20 mouse cellular contexts compared by ENCODE assay signal in genomic region chr2:69939226-69939625, GRCm38 (mm10). TPM values are rescaled to one million over a fixed set of nuclear protein-coding genes. Genes with fewer than 3 reads are reported as not detected.
DNase-seq lines count a peak whose midpoint lies in the region; ATAC-seq lines count a peak whose summit lies in the region.
"Had no signal": no experiment of that assay in that cellular context is flagged by ENCODE, and none has a peak within 500 bp of the region (broad histone marks: within the 10 kb centered on the region; RNA-seq: fewer than 3 reads in every experiment).

No protein-coding gene starts in this region.

- no peak overlapping the region for H3K4me3 ChIP-seq in heart, embryonic 12.5 days
- H3K4me3 ChIP-seq in liver, embryonic 12.5 days = no peak overlapping the region
- H3K4me3 ChIP-seq in forebrain, embryonic 14.5 days (ENCODE audit: low read depth, low read length) = no peak overlapping the region
- H3K4me3 ChIP-seq: forebrain, embryonic 12.5 days; limb, embryonic 10.5 days; midbrain, embryonic 10.5 days had no signal

- no peak for DNase-seq in heart, adult 11 months
- peak; percentile 60 for DNase-seq in c-Kit-positive CD71-positive TER-119-negative erythroid progenitor cells, embryonic 14.5 days (ENCODE audit: low read depth)
- DNase-seq in forebrain, embryonic 14.5 days (ENCODE audit: low spot score) = no peak
- no peak for DNase-seq in adrenal gland, adult 8-10 months
- no peak for DNase-seq in lung, postnatal 36 days
- DNase-seq: adrenal gland, postnatal 10 days; cerebellum, adult 18-20 months; cerebellum, postnatal 25 days; gastrocnemius, postnatal 10 days; heart, adult 18-20 months; kidney, adult 18-20 months; kidney, postnatal 10 days; lung, adult 18-20 months; right cerebral cortex, adult 18-20 months had no signal

- no peak overlapping the region for H3K9ac ChIP-seq in heart, embryonic 12.5 days
- H3K9ac ChIP-seq in liver, embryonic 12.5 days = no peak overlapping the region
- H3K9ac ChIP-seq in forebrain, embryonic 14.5 days (ENCODE audit: low read length) = no peak overlapping the region
- H3K9ac ChIP-seq: forebrain, embryonic 12.5 days had no signal

- no peaks in the 10 kb centered on the region for H3K9me3 ChIP-seq in heart, embryonic 12.5 days (replicated peaks)
- no peaks in the 10 kb centered on the region for H3K9me3 ChIP-seq in liver, embryonic 12.5 days (replicated peaks)
- H3K9me3 ChIP-seq in forebrain, embryonic 14.5 days (replicated peaks; ENCODE audit: control insufficient read depth, low read length) = no peaks in the 10 kb centered on the region
- H3K9me3 ChIP-seq: forebrain, embryonic 12.5 days; limb, embryonic 10.5 days; midbrain, embryonic 10.5 days had no signal

- no peaks in the 10 kb centered on the region for H3K27me3 ChIP-seq in heart, embryonic 12.5 days (replicated peaks)
- no peaks in the 10 kb centered on the region for H3K27me3 ChIP-seq in liver, embryonic 12.5 days (replicated peaks)
- H3K27me3 ChIP-seq in forebrain, embryonic 14.5 days (replicated peaks; ENCODE audit: control insufficient read depth, insufficient read depth, low read length) = no peaks in the 10 kb centered on the region
- H3K27me3 ChIP-seq: forebrain, embryonic 12.5 days had no signal

- H3K4me2 ChIP-seq in heart, embryonic 12.5 days = no peak overlapping the region
- peak overlapping the region; percentile 33 for H3K4me2 ChIP-seq in liver, embryonic 12.5 days
- H3K4me2 ChIP-seq in forebrain, embryonic 14.5 days (ENCODE audit: low read length) = no peak overlapping the region
- H3K4me2 ChIP-seq: forebrain, embryonic 12.5 days had no signal

- 71% methylated on average over 4 of the region's 4 CpGs for WGBS in heart, embryonic 12.5 days
- WGBS in liver, embryonic 12.5 days (ENCODE audit: insufficient replicate concordance) = 19% methylated on average over 4 of the region's 4 CpGs
- WGBS in forebrain, embryonic 14.5 days = 91% methylated on average over 4 of the region's 4 CpGs

- no peaks in the 10 kb centered on the region for H3K4me1 ChIP-seq in heart, embryonic 12.5 days (replicated peaks)
- peaks cover 25% of the 10 kb centered on the region for H3K4me1 ChIP-seq in liver, embryonic 12.5 days
- no peaks in the 10 kb centered on the region for H3K4me1 ChIP-seq in forebrain, embryonic 14.5 days (ENCODE audit: control insufficient read depth, insufficient read depth, low read length)
- H3K4me1 ChIP-seq: forebrain, embryonic 12.5 days; limb, embryonic 10.5 days; midbrain, embryonic 10.5 days had no signal

- H3K36me3 ChIP-seq in heart, embryonic 12.5 days = peaks cover 28% of the 10 kb centered on the region
- peaks cover 39% of the 10 kb centered on the region for H3K36me3 ChIP-seq in liver, embryonic 12.5 days
- peaks cover 25% of the 10 kb centered on the region; the same call in 1 of the 2 replicates for H3K36me3 ChIP-seq in forebrain, embryonic 14.5 days (ENCODE audit: control insufficient read depth, insufficient read depth, low read length)

- peak; percentile 67 for ATAC-seq in heart, embryonic 12.5 days (ENCODE audit: insufficient number of reproducible peaks, low FRiP score)
- ATAC-seq in liver, embryonic 12.5 days = peak; percentile 100
- ATAC-seq in megakaryocyte-erythroid progenitor cell, adult 5-6 weeks (replicated peaks; ENCODE audit: low FRiP score, low TSS enrichment, poor library complexity, severe bottlenecking) = peak; percentile 98
- no peak for ATAC-seq in forebrain, embryonic 14.5 days

- no peak overlapping the region for H3K27ac ChIP-seq in heart, embryonic 12.5 days (ENCODE audit: poor library complexity, severe bottlenecking)
- H3K27ac ChIP-seq in liver, embryonic 12.5 days = peak overlapping the region; percentile 74
- H3K27ac ChIP-seq in forebrain, embryonic 14.5 days (ENCODE audit: low read depth, low read length) = no peak overlapping the region
- H3K27ac ChIP-seq: forebrain, embryonic 12.5 days; limb, embryonic 10.5 days; midbrain, embryonic 10.5 days had no signal

RNA-seq across cellular contexts. Expression of gene Ubr3, which starts 42.2 kb away (rescaled TPM):
- polyA plus RNA-seq in heart, embryonic 12.5 days (2016; fragmentation: Nextera tagmentation; extraction: Ambion mirVana) = 18.6 and 20.3 TPM in 2 replicates
- polyA plus RNA-seq in liver, embryonic 12.5 days (2016; fragmentation: Nextera tagmentation; extraction: Ambion mirVana) = 7.7 and 9.2 TPM in 2 replicates
- 31.5 and 37.1 TPM in 2 replicates for total RNA-seq in megakaryocyte-erythroid progenitor cell, adult 5-6 weeks (2014; fragmentation: Nextera tagmentation)
- 39.3 and 67.1 TPM in 2 replicates for total RNA-seq in megakaryocyte-erythroid progenitor cell, adult 5-6 weeks (2017)
- 12.3 and 13.4 TPM in 2 replicates for polyA plus RNA-seq in forebrain, embryonic 14.5 days (2014; fragmentation: Nextera tagmentation; extraction: Ambion mirVana)
- 10 to 100 TPM; 85.6 to 99.8 (median 95.5) TPM for total RNA-seq in adrenal gland, adult 8-10 months (2022)

RNA-seq across cellular contexts. Expression of gene Mettl5, which starts 53.8 kb away (rescaled TPM):
- polyA plus RNA-seq in heart, embryonic 12.5 days (2016; fragmentation: Nextera tagmentation; extraction: Ambion mirVana) = 33.6 and 37.1 TPM in 2 replicates
- 46.1 and 47.5 TPM in 2 replicates for polyA plus RNA-seq in liver, embryonic 12.5 days (2016; fragmentation: Nextera tagmentation; extraction: Ambion mirVana)
- total RNA-seq in megakaryocyte-erythroid progenitor cell, adult 5-6 weeks (2014; fragmentation: Nextera tagmentation) = 27.3 and 60.1 TPM in 2 replicates
- 43.5 and 86.1 TPM in 2 replicates for total RNA-seq in megakaryocyte-erythroid progenitor cell, adult 5-6 weeks (2017)
- 31.1 and 34.2 TPM in 2 replicates for polyA plus RNA-seq in forebrain, embryonic 14.5 days (2014; fragmentation: Nextera tagmentation; extraction: Ambion mirVana)
- total RNA-seq in adrenal gland, adult 8-10 months (2022) = 10 to 100 TPM; 16.2 to 26.2 (median 21.0) TPM
